Mouse (Mus musculus) liver, adult 2 months (tissue): ENCODE measurements around the gene Usp22. TPM values are rescaled to one million over a fixed set of nuclear protein-coding genes. Genes with fewer than 3 reads are reported as not detected.
A peak's percentile ranks its signal among the peaks of the same experiment; 100 is the strongest.
"Not testable (repeated sequence)": the region's sequence is repeated elsewhere in the genome, so short reads cannot be mapped to it uniquely, and the experiment has no call there.

Source experiments
- DNase-seq: peaks from one replicate; pipeline ENCODE4 v3.0.0-alpha.2; 2011; ENCODE audit warnings: low read depth, low spot score; ENCODE audit errors: extremely low read depth
- H3K27ac ChIP-seq: fragments of 200-500 bp; replicated peaks from 2 replicates; pipeline ENCODE4 v1.5.1; 2012; ENCODE audit warnings: low read depth, mild to moderate bottlenecking, control low read depth, inconsistent platforms, low read length; ENCODE audit not compliant: insufficient read depth
- H3K27me3 ChIP-seq: fragments of 200-500 bp; 2 replicates; pipeline ENCODE4 v1.6.1; 2012; ENCODE audit warnings: mild to moderate bottlenecking, moderate library complexity, low read length, inconsistent platforms; ENCODE audit not compliant: control insufficient read depth, insufficient read depth
- H3K36me3 ChIP-seq: fragments of 200-500 bp; 2 replicates; pipeline ENCODE4 v1.6.1; 2012; ENCODE audit warnings: low read length, inconsistent platforms; ENCODE audit not compliant: control insufficient read depth, insufficient read depth
- H3K4me1 ChIP-seq: fragments of 200-500 bp; 2 replicates; pipeline ENCODE4 v1.6.1; 2011; ENCODE audit warnings: low read length; ENCODE audit not compliant: control insufficient read depth, insufficient read depth
- H3K4me3 ChIP-seq: fragments of 200-500 bp; 2 replicates; pipeline ENCODE4 v1.5.1; 2011; ENCODE audit warnings: low read depth, mild to moderate bottlenecking, control low read depth, low read length, moderate library complexity; ENCODE audit not compliant: insufficient read depth
- H3K79me2 ChIP-seq: fragments of 200-500 bp; 2 replicates; pipeline ENCODE4 v1.6.1; 2012; ENCODE audit warnings: inconsistent platforms, mild to moderate bottlenecking, low read length, moderate library complexity; ENCODE audit not compliant: control insufficient read depth, insufficient read depth
- H3K9ac ChIP-seq: fragments of 200-500 bp; 2 replicates; pipeline ENCODE4 v1.6.1; 2012; ENCODE audit warnings: low read depth, mild to moderate bottlenecking, control low read depth, inconsistent platforms, low read length
- CTCF ChIP-seq: fragments of 200-500 bp; IDR thresholded peaks from 2 replicates; pipeline ENCODE4 v1.5.1; 2011; ENCODE audit warnings: low read depth, low read length, control low read depth
- POLR2A ChIP-seq: fragments of 200-500 bp; IDR thresholded peaks from 2 replicates; pipeline ENCODE4 v1.6.1; 2011; ENCODE audit warnings: low read length, control low read depth; ENCODE audit not compliant: insufficient read depth; ENCODE audit errors: extremely low read depth
- WGBS: fragments of 180-500 bp; shearing (Covaris S2); methylation state at CpG from one replicate; pipeline ENCODE4 v1.1.7; 2018; 5-methylcytosine and 5-hydroxymethylcytosine counted together
- polyA plus RNA-seq: library from polyadenylated mRNA; depleted of rRNA; stranded (reverse); fragments of >200 nt; gene quantifications from 2 replicates; pipeline ENCODE4 v1.2.3, GENCODE M21; 2012
- total RNA-seq: library from RNA; depleted of rRNA; stranded (reverse); fragments of >200 nt; gene quantifications from 2 replicates; pipeline ENCODE4 v1.2.3, GENCODE M21; 2014

Usp22 gene
- total and polyA plus RNA-seq, 2 experiments: 13.6 to 15.7 TPM

- no peak for DNase-seq
- Histone ChIP-seq H3K27me3 (peaks cover 10% of the 10 kb centered on the region), H3K79me2 (no peaks in the 10 kb centered on the region), H3K9ac (no peak overlapping the region), H3K4me1 (no peaks in the 10 kb centered on the region), H3K4me3 (no peak overlapping the region), H3K36me3 (no peaks in the 10 kb centered on the region), H3K27ac (no peak overlapping the region)
- TF ChIP-seq CTCF (no peak), POLR2A (no peak)
- 75% methylated on average over 7 of the region's 7 CpGs for WGBS
Observed at GRCm38 (mm10) chr11:61143564-61144469, 31.0 kb downstream of the Usp22 start.

- Histone ChIP-seq H3K27ac (no peak overlapping the region), H3K27me3 (peaks cover 10% of the 10 kb centered on the region), H3K4me1 (no peaks in the 10 kb centered on the region), H3K79me2 (no peaks in the 10 kb centered on the region), H3K4me3 (no peak overlapping the region), H3K36me3 (no peaks in the 10 kb centered on the region), H3K9ac (no peak overlapping the region)
- no peak for DNase-seq
- TF ChIP-seq POLR2A: no peak
- no peak for TF ChIP-seq CTCF
- 76% methylated on average over 6 of the region's 6 CpGs for WGBS
Observed at GRCm38 (mm10) chr11:61142941-61143530, 31.8 kb downstream of the Usp22 start.

- H3K36me3 ChIP-seq: no peaks in the 10 kb centered on the region
- H3K27ac ChIP-seq: no peak overlapping the region
- no peak for TF ChIP-seq CTCF
- TF ChIP-seq POLR2A: no peak
- H3K9ac ChIP-seq: no peak overlapping the region
- H3K4me1 ChIP-seq: no peaks in the 10 kb centered on the region
- DNase-seq: peak; percentile 8
- 73% methylated on average over 3 of the region's 3 CpGs for WGBS
- H3K4me3 ChIP-seq: no peak overlapping the region
- no peaks in the 10 kb centered on the region for H3K79me2 ChIP-seq
- peaks cover 5% of the 10 kb centered on the region for H3K27me3 ChIP-seq
Observed at GRCm38 (mm10) chr11:61142262-61142661, 32.6 kb downstream of the Usp22 start.

GRCm38 (mm10) chr11:61141693-61142092 lies 33.2 kb downstream of the Usp22 start:
- TF ChIP-seq POLR2A (no peak), CTCF (no peak)
- Histone ChIP-seq H3K36me3 (no peaks in the 10 kb centered on the region), H3K4me1 (no peaks in the 10 kb centered on the region), H3K79me2 (no peaks in the 10 kb centered on the region), H3K4me3 (no peak overlapping the region), H3K27me3 (no peaks in the 10 kb centered on the region), H3K27ac (no peak overlapping the region), H3K9ac (no peak overlapping the region)
- DNase-seq: no peak
- 88% methylated on average over 2 of the region's 2 CpGs for WGBS

- H3K27ac ChIP-seq: no peak overlapping the region
- no peak overlapping the region for H3K4me3 ChIP-seq
- no peaks in the 10 kb centered on the region for H3K27me3 ChIP-seq
- no peaks in the 10 kb centered on the region for H3K4me1 ChIP-seq
- H3K9ac ChIP-seq: no peak overlapping the region
- TF ChIP-seq POLR2A (no peak), CTCF (no peak)
- no peaks in the 10 kb centered on the region for H3K79me2 ChIP-seq
- DNase-seq: no peak
- no peaks in the 10 kb centered on the region for H3K36me3 ChIP-seq
- WGBS: 83% methylated on average over 2 of the region's 2 CpGs
Observed at GRCm38 (mm10) chr11:61132943-61133342, 41.9 kb downstream of the Usp22 start.

- not testable (repeated sequence) for H3K4me1 ChIP-seq, H3K9ac ChIP-seq, H3K4me3 ChIP-seq, H3K79me2 ChIP-seq, H3K36me3 ChIP-seq, DNase-seq, H3K27ac ChIP-seq, H3K27me3 ChIP-seq
- 88% methylated on average over 4 of the region's 4 CpGs for WGBS
Observed at GRCm38 (mm10) chr11:61130646-61131045, 44.2 kb downstream of the Usp22 start.
